Mouse (Mus musculus): ENCODE measurements around the gene Pnmt.
"Not testable (repeated sequence)": the region's sequence is repeated elsewhere in the genome, so short reads cannot be mapped to it uniquely, and the experiment has no call there.

Gene Pnmt

GRCm38 (mm10) chr11:98357396-98358160 is 28.7 kb upstream of the Pnmt start:
- DNase-seq (ENCODE audit: low spot score): no peak

GRCm38 (mm10) chr11:98358161-98359083 is 27.8 kb upstream of the Pnmt start, which contains the start of gene Stard3:
Gene Stard3 (plus strand): TSS chr11:98358368.
- peak; percentile 90 for DNase-seq (ENCODE audit: low spot score)

GRCm38 (mm10) chr11:98360866-98361521 is 25.3 kb upstream of the Pnmt start:
- no peak for DNase-seq (ENCODE audit: low spot score)

GRCm38 (mm10) chr11:98363817-98364216 is 22.4 kb upstream of the Pnmt start:
- DNase-seq (ENCODE audit: low spot score): no peak

GRCm38 (mm10) chr11:98364410-98364809 is 21.8 kb upstream of the Pnmt start:
- no peak for DNase-seq (ENCODE audit: low spot score)

- DNase-seq (ENCODE audit: low spot score): no peak
Measured at GRCm38 (mm10) chr11:98366290-98366689, 20.0 kb upstream of the Pnmt start.

- DNase-seq (ENCODE audit: low spot score): no peak
Measured at GRCm38 (mm10) chr11:98367171-98367862, 18.9 kb upstream of the Pnmt start.

GRCm38 (mm10) chr11:98367863-98368186 is 18.4 kb upstream of the Pnmt start:
- DNase-seq (ENCODE audit: low spot score): no peak

GRCm38 (mm10) chr11:98369337-98369736 is 16.9 kb upstream of the Pnmt start:
- no peak for DNase-seq (ENCODE audit: low spot score)

GRCm38 (mm10) chr11:98370588-98370987 is 15.7 kb upstream of the Pnmt start:
- no peak for DNase-seq (ENCODE audit: low spot score)

- DNase-seq (ENCODE audit: low spot score): no peak
Measured at GRCm38 (mm10) chr11:98371556-98372240, 14.6 kb upstream of the Pnmt start.

GRCm38 (mm10) chr11:98372406-98372805 is 13.8 kb upstream of the Pnmt start:
- DNase-seq (ENCODE audit: low spot score): peak; percentile 75

- DNase-seq (ENCODE audit: low spot score): no peak
Measured at GRCm38 (mm10) chr11:98373244-98373643, 13.0 kb upstream of the Pnmt start.

- DNase-seq (ENCODE audit: low spot score): no peak
Measured at GRCm38 (mm10) chr11:98374266-98374665, 12.0 kb upstream of the Pnmt start.

- no peak for DNase-seq (ENCODE audit: low spot score)
Measured at GRCm38 (mm10) chr11:98376756-98377155, 9.5 kb upstream of the Pnmt start.

GRCm38 (mm10) chr11:98377787-98378186 is 8.5 kb upstream of the Pnmt start:
- no peak for DNase-seq (ENCODE audit: low spot score)

- no peak for DNase-seq (ENCODE audit: low spot score)
Measured at GRCm38 (mm10) chr11:98379379-98379778, 6.9 kb upstream of the Pnmt start.

GRCm38 (mm10) chr11:98380106-98380505 is 6.1 kb upstream of the Pnmt start:
- no peak for DNase-seq (ENCODE audit: low spot score)

- DNase-seq (ENCODE audit: low spot score): no peak
Measured at GRCm38 (mm10) chr11:98381651-98382050, 4.6 kb upstream of the Pnmt start.

GRCm38 (mm10) chr11:98382405-98382804 is 3.8 kb upstream of the Pnmt start:
- DNase-seq (ENCODE audit: low spot score): not testable (repeated sequence)

- DNase-seq (ENCODE audit: low spot score): no peak
Measured at GRCm38 (mm10) chr11:98383261-98384030, 2.8 kb upstream of the Pnmt start, which contains the start of gene Tcap. Gene Tcap (plus strand): TSS chr11:98383811.

Data from MN1 (cell line).